Mouse (Mus musculus) monocyte, adult 5-6 weeks (primary cell): ENCODE results near the gene Ppp5c. TPM values are rescaled to one million over a fixed set of nuclear protein-coding genes. Genes with fewer than 3 reads are reported as not detected.

Experiments
- ATAC-seq: fragments of 153-309, 156-312 bp; replicated peaks from 2 replicates; pipeline ENCODE4 v1.8.0; 2017; ENCODE audit warnings: mild to moderate bottlenecking; ENCODE audit not compliant: low TSS enrichment, insufficient number of reproducible peaks, severe bottlenecking, poor library complexity, low FRiP score
- total RNA-seq: library from RNA; stranded (forward); fragments of 200-1000, 200-491, 200-594 nt; gene quantifications from 3 replicates; pipeline ENCODE4 v1.2.3, GENCODE M21; 2017

The Ppp5c gene
- total RNA-seq, 1 experiment from 2014 or later = 25.8 TPM

GRCm38 (mm10) chr7:16993651-16994399 is 33.9 kb downstream of the Ppp5c start:
- ATAC-seq = 0 out of 2 replicates have a peak, but pooled peaks have one; percentile 20

GRCm38 (mm10) chr7:16992451-16992807 is 35.3 kb downstream of the Ppp5c start, which contains the start of gene Ccdc8:
Ccdc8 (plus strand) TSS chr7:16992708.
- no peak for ATAC-seq

GRCm38 (mm10) chr7:16991681-16992450 is 35.9 kb downstream of the Ppp5c start:
- no peak for ATAC-seq

- ATAC-seq = no peak
Measured at GRCm38 (mm10) chr7:16990006-16990744, 37.5 kb downstream of the Ppp5c start.

DNA sequence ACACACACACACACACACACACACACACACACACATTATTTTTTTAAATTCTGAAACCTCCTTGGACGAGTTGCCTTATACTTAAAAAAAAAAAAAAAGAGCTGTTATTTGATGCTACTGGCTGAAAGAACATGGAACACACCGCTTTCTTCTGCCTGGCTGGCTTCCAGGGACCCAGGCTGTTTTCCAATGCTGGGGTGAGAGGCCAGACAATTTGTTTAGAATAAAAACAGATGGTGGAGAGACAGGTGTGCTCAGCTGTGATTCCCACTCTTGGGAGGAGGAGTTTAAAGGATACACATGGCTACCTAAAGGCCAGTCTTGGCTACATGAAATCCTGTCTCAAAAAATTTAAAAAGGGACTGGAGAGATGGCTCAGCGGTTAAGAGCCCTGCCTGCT is 39.3 kb downstream of the Ppp5c start:
- no peak for ATAC-seq

DNA sequence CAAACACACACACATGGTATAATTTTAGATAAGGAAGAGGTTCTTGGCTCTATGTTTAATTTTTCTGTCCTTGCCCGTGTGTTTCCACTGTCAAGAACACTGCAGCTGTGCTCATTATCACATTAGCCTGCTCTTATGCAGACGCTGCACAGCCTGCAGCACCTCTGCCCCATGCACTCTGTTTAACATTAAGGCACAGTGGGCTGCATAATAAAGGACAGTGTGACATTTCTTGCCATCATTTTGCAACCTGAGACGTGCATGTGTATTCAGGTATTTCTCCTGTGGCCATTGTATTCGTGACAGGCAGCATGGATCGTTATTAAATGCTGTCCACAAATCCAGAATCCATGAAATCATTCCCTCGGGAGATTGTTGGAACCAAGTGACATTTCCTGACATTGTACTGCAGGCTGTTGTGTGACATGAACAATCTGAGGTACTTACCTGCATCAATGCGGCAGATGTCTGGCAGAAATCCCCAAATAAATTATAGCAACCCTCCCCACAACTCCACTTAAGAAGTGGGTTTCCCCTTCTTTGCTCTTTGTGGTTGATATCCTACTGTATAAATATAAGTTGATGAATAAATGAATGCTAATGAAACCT is 40.1 kb downstream of the Ppp5c start:
- no peak for ATAC-seq

DNA sequence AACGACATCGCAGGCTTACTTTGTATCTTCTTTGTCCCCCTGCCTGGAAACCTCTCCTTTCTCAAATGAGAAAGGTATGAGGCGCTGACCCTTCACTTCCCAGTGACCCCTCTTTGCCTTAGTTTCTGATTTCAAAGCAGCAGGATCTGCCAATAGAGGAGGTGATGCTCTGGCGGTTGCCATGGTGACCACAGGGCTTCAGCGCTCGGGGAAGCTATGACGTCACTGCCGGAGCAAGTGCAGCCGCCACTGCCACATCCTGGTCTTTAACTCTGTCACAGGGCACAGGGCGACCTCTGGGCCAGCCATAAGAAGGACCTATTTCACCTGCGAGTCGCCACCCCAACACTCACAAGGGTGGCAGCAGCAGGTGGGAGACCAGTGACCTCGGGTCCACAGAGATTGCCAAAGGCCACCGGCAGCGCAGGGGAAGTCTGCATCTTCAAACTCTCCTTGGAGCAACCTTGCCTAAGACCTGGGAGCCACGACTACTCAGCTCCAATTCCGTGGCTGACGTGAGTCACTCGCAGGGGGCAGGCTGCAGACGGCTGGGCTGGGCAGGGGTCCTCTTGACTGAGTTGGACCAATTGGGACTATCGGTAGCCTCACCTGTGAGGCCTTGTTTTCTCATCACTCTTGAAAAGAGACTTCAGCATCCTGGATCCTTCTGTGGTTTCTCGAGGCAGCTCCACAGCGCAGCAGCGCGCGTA is 44.7 kb downstream of the Ppp5c start, which contains the start of gene Gm42372:
Gm42372 (plus strand) TSS at position 228 of the 710 bp plus-strand sequence.
- peak; percentile 77 for ATAC-seq

DNA sequence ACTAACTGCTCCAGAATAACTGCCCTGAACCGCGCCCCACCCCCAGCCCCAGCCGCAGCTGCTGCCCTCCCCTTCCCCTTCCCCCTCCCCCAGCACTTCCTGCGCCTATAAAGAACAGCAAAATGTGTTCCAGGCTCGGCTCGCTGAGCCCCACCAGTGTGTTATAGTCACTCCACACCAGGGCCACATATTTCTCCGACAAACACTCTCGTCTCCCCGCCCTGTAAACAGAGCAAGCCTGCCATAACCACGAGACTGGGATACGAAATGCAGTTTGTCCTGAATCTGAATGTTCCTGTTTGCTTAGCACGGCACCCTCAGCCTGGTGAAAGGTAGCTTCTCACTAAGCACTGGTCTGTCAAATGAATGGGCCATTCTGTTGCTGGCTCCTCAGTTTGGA is 47.4 kb downstream of the Ppp5c start:
- ATAC-seq = no peak

DNA sequence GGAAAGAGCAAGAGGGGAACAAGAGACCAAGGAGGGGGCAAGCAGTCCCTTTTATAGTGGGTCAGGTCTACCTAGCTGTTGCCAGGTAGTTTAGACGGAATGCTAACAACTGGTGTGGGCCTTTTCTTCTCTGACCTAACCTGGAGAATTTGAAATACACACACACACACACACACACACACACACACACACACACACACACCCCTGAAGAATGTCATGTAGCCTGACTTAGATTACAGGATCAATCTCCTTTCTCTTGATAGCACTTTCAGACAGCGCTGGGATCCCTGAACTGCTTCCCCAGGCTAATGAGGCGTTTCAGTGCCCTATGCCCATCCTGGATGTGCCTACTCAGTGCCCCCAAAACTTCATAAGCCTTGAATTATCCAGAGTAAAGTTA is 49.1 kb downstream of the Ppp5c start:
- ATAC-seq = no peak

DNA sequence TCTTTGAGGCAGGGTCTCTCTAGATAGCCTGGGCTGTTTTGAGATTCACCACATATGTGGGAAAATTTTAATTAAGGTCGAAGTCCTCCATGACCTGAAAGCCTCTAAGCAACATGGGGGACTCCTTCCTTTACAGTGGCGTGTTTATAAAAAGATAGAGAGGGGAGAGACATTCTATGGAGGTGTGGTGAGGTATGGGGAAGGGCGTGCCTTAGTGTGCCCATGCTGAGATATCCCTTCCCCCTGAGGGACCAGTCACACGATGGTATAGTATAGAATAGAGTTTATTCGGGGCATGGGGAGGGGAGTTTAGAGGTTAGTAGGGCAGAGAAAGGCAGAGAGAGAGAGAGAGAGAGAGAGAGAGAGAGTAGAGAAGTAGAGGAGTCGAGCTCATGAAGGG is 49.6 kb downstream of the Ppp5c start:
- no peak for ATAC-seq

DNA sequence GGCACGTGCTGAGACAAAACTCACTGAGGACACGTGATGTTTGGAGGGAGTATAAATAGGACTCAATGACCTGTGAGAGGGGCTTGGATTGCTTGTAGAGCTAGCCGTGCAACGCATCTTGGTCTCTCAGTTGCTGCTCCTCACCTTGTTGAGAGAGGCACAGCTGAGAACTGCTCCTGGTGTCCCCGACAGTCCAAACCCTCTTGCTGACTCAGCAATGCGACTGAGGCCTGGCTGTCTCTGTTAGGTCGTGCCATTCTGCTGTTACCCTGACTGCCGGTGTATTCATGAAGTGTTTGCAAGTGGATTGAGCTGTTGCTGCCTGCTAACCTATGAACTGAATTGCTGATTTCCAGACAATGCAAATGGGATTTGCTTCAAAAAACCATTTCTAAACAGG is 51.4 kb downstream of the Ppp5c start:
- ATAC-seq = no peak

- ATAC-seq = peak; percentile 61
Measured at GRCm38 (mm10) chr7:16974018-16974417, 53.7 kb downstream of the Ppp5c start.

DNA sequence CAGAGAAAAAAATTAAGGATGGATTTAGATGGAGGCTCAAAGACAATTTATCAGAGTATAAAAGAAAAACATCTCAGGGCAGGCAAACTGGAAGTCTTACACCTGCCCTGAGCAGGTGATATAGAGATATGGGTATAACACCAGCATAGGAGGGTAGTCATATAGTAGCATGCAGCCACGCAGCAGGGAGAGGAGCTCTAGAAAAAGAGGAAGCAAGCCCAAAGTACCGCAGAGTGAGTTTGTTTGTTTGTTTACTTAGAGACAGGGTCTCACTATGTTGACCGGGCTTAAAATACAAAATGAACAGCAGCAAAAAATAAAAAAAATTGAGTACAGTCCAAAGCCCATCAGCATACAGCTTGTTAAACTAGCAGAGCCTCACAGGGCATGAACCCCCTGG is 56.6 kb downstream of the Ppp5c start:
- ATAC-seq = no peak

- no peak for ATAC-seq
Measured at GRCm38 (mm10) chr7:16968414-16968813, 59.3 kb downstream of the Ppp5c start.

- no peak for ATAC-seq
Measured at GRCm38 (mm10) chr7:16961678-16962077, 66.0 kb downstream of the Ppp5c start.

DNA sequence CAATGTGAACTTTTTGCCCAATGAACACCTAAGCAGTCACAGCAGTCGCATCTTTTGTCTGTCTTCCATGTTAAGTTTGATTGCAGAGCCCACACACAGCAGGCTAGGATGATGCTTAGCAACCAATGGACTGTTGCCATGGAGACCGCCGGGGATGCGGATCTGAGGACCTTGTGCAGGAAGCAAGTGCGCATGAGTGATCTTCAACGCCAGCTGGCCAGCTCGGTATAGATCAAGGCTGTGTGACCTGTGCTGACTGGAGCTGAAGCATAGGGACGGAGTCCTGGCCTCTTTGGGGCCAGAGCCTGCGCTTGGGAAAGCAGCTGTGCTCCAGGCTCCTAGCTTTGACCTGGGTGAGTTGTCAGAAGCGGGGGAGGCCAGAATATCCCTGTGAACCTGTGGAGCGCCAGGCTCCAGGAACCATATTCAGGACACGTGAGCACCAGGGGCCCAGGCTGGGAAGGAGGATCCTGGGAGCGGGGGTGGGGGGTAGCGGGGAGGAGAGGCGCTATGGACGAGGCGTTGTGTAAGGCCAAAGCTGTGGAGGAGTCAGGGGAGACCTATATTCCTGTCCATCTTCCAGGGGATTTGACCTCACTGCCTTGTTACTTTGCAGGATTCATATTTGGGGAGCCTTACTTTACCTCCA is 68.1 kb downstream of the Ppp5c start, which contains the start of gene Pnmal1:
Pnmal1 (plus strand) TSS at position 141 of the 649 bp plus-strand sequence.
- ATAC-seq = no peak

GRCm38 (mm10) chr7:16956410-16957265 is 71.1 kb downstream of the Ppp5c start:
- no peak for ATAC-seq
